Mouse (Mus musculus) liver, embryonic 14.5 days (tissue): Measurements from ENCODE around the gene Lce1m. TPM values are rescaled to one million over a fixed set of nuclear protein-coding genes. Genes with fewer than 3 reads are reported as not detected.

Source experiments
- ATAC-seq: fragments of 200-750 bp; cut with Nextera tagmentation; 2 replicates; pipeline ENCODE4 v1.8.0; 2017; ENCODE audit warnings: moderate number of reproducible peaks, mild to moderate bottlenecking, moderate library complexity; ENCODE audit not compliant: insufficient read depth
- DNase-seq, 3 experiments: peaks; one replicate each; pipeline ENCODE4 v3.0.0-alpha.2; 2012 to 2013; ENCODE audit warnings: low read depth in 3 of 3, low spot score in 3 of 3
- H3K27ac ChIP-seq: fragments of 300-500 bp; sonication (generic); 2 replicates; pipeline ENCODE4 v1.5.1; 2014; ENCODE audit warnings: moderate library complexity, mild to moderate bottlenecking, control low read depth, inconsistent platforms
- H3K27me3 ChIP-seq: fragments of 300-500 bp; sonication (generic); 2 replicates; pipeline ENCODE4 v1.6.1; 2014; ENCODE audit warnings: mild to moderate bottlenecking, low read length, moderate library complexity; ENCODE audit not compliant: control insufficient read depth, insufficient read depth
- H3K36me3 ChIP-seq: fragments of 300-500 bp; sonication (generic); replicated peaks from 2 replicates; pipeline ENCODE4 v1.6.1; 2014; ENCODE audit warnings: low read depth; ENCODE audit not compliant: control insufficient read depth, insufficient read depth
- H3K4me1 ChIP-seq, 2 experiments: fragments of 200-500 bp in 1 of 2; fragments of 300-500 bp in 1 of 2; sonication (generic) in 1 of 2; replicated peaks; 2 replicates each; pipeline ENCODE4 v1.6.1; 2012 to 2014; ENCODE audit warnings: antibody characterized with exemption in 1 of 2, inconsistent platforms in 1 of 2, low read length in 1 of 2; ENCODE audit not compliant: control insufficient read depth in 2 of 2, insufficient read depth in 2 of 2
- H3K4me2 ChIP-seq: fragments of 300-500 bp; sonication (generic); 2 replicates; pipeline ENCODE4 v1.6.1; 2014; ENCODE audit warnings: low read depth, mild to moderate bottlenecking, control low read depth, moderate library complexity
- H3K4me3 ChIP-seq, 2 experiments: fragments of 200-500 bp in 1 of 2; fragments of 300-500 bp in 1 of 2; sonication (generic) in 1 of 2; 2 replicates each; pipeline ENCODE4 v1.5.1; 2012 to 2014; ENCODE audit warnings: low read depth in 2 of 2, low read length in 2 of 2, mild to moderate bottlenecking in 2 of 2, control low read depth in 1 of 2, inconsistent platforms in 1 of 2, moderate library complexity in 1 of 2; ENCODE audit not compliant: insufficient read depth in 1 of 2
- H3K9ac ChIP-seq: fragments of 300-500 bp; sonication (generic); replicated peaks from 2 replicates; pipeline ENCODE4 v1.6.1; 2014; ENCODE audit warnings: mild to moderate bottlenecking, control low read depth, moderate library complexity
- H3K9me3 ChIP-seq: fragments of 300-500 bp; sonication (generic); 2 replicates; pipeline ENCODE4 v1.6.1; 2016; ENCODE audit warnings: low read length, mixed read lengths; ENCODE audit not compliant: control insufficient read depth
- CTCF ChIP-seq: IDR thresholded peaks from 2 replicates; pipeline ENCODE4 v1.5.1; 2016; ENCODE audit warnings: antibody characterized with exemption, low read depth, control low read depth
- EP300 ChIP-seq: IDR thresholded peaks from 2 replicates; pipeline ENCODE4 v1.6.1; 2016; ENCODE audit warnings: antibody characterized with exemption, low read depth
- WGBS: fragments of 180-500 bp; shearing (Covaris S2); extraction: QIAGEN DNeasy Blood & Tissue Kit; methylation state at CpG from one replicate; pipeline ENCODE4 v1.1.7; 2014; ENCODE audit not compliant: insufficient replicate concordance; 5-methylcytosine and 5-hydroxymethylcytosine counted together
- polyA plus RNA-seq, 2 experiments: library from polyadenylated mRNA; depleted of rRNA in 1 of 2; stranded (reverse) in 1 of 2; unstranded in 1 of 2; fragments of >200 nt; fragmentation: Nextera tagmentation in 1 of 2; extraction: Ambion mirVana in 1 of 2; gene quantifications; 2 replicates each; pipeline versions ENCODE4 v1.2.1 to v1.2.3; 2012 to 2014

The Lce1m gene
- polyA plus RNA-seq, 2 experiments, result not detected

DNA sequence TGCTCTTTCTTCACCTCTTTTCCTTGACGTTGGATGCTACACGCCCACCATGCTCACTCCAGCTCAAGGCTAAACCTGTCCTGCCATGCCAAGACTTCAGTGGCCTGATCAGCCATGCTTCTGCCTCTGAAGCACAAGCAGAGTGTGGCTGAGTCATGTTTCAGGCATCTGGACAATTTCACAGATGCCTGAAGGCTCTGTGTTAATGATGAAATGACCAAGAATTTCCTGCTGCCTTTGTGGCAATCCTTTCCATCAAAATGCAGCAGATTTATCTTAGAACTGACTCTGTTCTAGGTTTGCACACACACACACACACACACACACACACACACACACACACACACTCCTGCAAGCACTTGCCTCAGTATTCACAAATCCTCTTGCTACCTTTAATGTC lies 6.6 kb upstream of the Lce1m start:
- WGBS, result 55% methylated on average over 2 of the region's 2 CpGs
- Histone ChIP-seq H3K4me2 (no peak overlapping the region), H3K36me3 (no peaks in the 10 kb centered on the region), H3K27me3 (no peaks in the 10 kb centered on the region), H3K9me3 (no peaks in the 10 kb centered on the region), H3K9ac (no peak overlapping the region), H3K27ac (no peak overlapping the region), H3K4me3 (no peak overlapping the region), H3K4me1 (no peaks in the 10 kb centered on the region)
- no peak for DNase-seq
- TF ChIP-seq CTCF (no peak), EP300 (no peak)
- ATAC-seq, result no peak

DNA sequence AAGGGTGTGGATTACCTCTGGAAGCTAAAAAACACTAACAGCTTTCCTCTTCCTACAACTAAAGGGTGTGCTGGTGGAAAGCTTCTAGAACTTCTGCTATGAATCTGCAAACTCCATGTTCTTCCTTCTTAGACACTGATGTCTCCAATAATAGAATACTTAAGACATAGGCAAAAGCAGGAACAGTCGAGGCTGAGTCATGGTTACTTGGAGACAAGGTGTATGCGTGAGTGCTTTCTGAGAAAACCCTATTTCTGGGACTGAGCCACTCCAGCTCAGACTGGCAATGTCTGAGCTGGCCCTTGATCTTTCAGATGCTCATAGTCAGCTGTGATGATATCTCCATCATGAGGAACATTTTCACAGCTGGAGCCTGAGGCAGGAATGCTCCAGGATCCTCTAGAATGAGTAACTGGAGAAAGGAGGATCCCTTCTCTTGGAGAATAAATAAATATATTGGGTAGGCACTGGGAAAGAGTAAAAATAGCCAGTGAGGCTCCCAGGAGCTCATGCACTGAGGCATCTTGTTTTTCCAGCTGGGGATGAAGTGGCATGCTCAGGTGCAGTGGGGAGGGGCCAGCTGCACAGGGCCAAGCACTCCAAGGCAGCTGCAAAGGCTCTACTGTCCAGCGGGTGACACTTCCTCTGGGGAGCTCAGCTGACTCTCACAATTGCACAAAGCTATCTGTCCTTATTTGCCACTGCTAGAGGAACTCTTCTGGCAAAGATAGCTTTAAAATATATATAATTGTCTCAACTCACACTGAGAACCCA lies 4.7 kb upstream of the Lce1m start:
- Histone ChIP-seq H3K27me3 (no peaks in the 10 kb centered on the region), H3K36me3 (no peaks in the 10 kb centered on the region), H3K4me2 (no peak overlapping the region), H3K9ac (no peak overlapping the region), H3K4me1 (no peaks in the 10 kb centered on the region), H3K4me3 (no peak overlapping the region), H3K27ac (no peak overlapping the region), H3K9me3 (no peaks in the 10 kb centered on the region)
- ATAC-seq (no peak), DNase-seq (no peak)
- WGBS, result 53% methylated on average over 3 of the region's 3 CpGs
- TF ChIP-seq EP300 (no peak), CTCF (no peak)

DNA sequence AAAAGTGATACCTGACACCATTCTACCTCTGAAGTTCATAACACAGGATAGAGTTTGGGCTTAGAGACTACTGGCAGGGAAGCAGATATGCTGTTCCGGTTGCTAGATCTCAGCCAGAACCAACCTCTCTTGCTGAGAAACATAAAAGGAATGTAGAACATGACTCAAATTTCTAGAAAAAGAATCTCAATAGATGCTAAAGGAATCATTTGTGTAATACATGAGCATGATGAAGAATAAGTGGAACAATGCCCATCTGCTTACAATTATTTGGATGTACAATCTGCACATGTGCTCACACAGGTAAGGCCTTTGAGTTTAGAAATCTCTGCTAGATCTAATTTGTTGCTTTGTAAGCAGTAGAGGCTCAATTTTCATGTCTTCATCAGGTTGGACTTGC lies 2.3 kb upstream of the Lce1m start:
- 69% methylated on average over 1 of the region's 1 CpGs for WGBS
- H3K27me3 ChIP-seq, result no peaks in the 10 kb centered on the region
- no peak for TF ChIP-seq CTCF
- TF ChIP-seq EP300, result no peak
- H3K9me3 ChIP-seq, result no peaks in the 10 kb centered on the region
- no peaks in the 10 kb centered on the region for H3K4me1 ChIP-seq
- ATAC-seq (no peak), DNase-seq (no peak)
- H3K9ac ChIP-seq, result no peak overlapping the region
- H3K36me3 ChIP-seq, result no peaks in the 10 kb centered on the region
- H3K4me2 ChIP-seq, result no peak overlapping the region
- H3K27ac ChIP-seq, result no peak overlapping the region
- no peak overlapping the region for H3K4me3 ChIP-seq

DNA sequence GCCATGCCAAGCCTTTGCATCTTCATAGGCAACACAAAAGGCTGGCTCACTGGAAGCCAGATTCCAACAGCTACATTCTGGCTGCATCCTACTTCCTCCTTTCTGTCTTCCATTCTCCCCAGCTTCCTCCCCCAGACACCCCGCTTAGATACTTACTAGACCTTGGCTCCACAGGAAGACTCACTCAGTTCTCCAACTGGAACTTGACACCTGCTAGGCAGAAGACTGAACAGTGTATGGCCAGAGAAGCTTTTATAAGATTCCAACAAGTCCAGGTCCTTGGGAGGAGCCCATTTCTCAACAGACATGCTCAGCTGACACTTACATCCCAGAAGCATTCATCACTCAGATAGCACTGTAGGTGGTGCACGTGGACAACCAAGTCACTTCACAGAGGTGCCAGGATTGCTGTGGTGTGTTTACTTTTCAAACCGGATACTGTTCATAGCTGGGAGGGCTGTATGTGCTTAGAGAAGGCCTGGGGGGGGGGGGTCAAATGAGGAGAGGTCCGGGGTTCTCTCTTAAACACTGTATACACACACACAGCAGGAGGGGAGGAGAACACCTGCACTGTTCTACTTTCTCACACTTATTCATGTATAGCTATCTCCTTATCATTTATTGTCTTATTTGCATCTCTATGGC lies 3.3 kb downstream of the Lce1m start, which contains the start of gene Crct1:
Gene Crct1 (minus strand): TSS at position 228 of the 645 bp plus-strand sequence.
- TF ChIP-seq EP300 (no peak), CTCF (no peak)
- Histone ChIP-seq H3K4me2 (peak within 1 kb of the TSS; percentile 48), H3K27ac (no peak within 1 kb of the TSS), H3K9me3 (no peaks in the 10 kb centered on the region), H3K36me3 (no peaks in the 10 kb centered on the region), H3K9ac (no peak within 1 kb of the TSS), H3K4me3 (peak within 1 kb of the TSS in 1 of 2 experiments; percentile 20; a peak in 2 of 4 replicates), H3K4me1 (no peaks in the 10 kb centered on the region), H3K27me3 (no peaks in the 10 kb centered on the region)
- DNase-seq (no peak), ATAC-seq (no peak)
- WGBS, result 45% methylated on average over 4 of the region's 4 CpGs

DNA sequence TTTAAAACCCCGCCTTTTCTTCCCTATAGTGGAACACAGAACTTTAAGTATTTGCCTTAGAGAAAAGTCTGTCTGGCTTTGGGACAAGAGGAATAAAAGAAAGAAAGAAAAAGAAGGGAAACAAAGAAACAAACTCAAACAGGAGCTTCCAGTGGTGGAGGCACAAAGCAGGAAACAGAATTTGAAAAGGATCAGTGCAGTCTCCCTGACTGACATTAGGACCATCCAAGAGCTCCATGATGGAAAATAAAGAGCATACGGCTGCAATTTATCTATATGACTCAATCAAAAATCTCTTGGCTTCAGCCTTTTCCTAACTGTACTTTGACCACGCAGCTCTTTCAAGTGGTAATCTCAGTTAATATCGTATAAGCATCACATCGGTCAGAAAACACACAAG lies 4.0 kb downstream of the Lce1m start:
- Histone ChIP-seq H3K9ac (no peak overlapping the region), H3K27ac (no peak overlapping the region), H3K27me3 (no peaks in the 10 kb centered on the region), H3K4me3 (no peak overlapping the region), H3K9me3 (no peaks in the 10 kb centered on the region), H3K4me2 (peak overlapping the region; percentile 48), H3K4me1 (no peaks in the 10 kb centered on the region), H3K36me3 (no peaks in the 10 kb centered on the region)
- TF ChIP-seq EP300 (no peak), CTCF (no peak)
- 36% methylated on average over 5 of the region's 5 CpGs for WGBS
- no peak for DNase-seq
- no peak for ATAC-seq
